Comparison of ENCODE assay signal across 9 mouse cellular contexts in genomic region chr5:36474283-36474682, GRCm38 (mm10). TPM values are rescaled to one million over a fixed set of nuclear protein-coding genes. Genes with fewer than 3 reads are reported as not detected.
DNase-seq lines count a peak whose midpoint lies in the region; ATAC-seq lines count a peak whose summit lies in the region.
"Had no signal": no experiment of that assay in that cellular context is flagged by ENCODE, and none has a peak within 500 bp of the region (broad histone marks: within the 10 kb centered on the region; RNA-seq: fewer than 3 reads in every experiment).

No protein-coding gene starts in this region.

- H3K36me3 ChIP-seq in heart, embryonic 10.5 days: peaks cover 66% of the 10 kb centered on the region
- H3K36me3 ChIP-seq in lung, embryonic 15.5 days: peaks cover 60% of the 10 kb centered on the region

- no peak overlapping the region for H3K4me3 ChIP-seq in heart, embryonic 10.5 days
- H3K4me3 ChIP-seq in lung, embryonic 15.5 days: no peak overlapping the region

- no peak overlapping the region for H3K9ac ChIP-seq in lung, embryonic 15.5 days

- H3K27me3 ChIP-seq in heart, embryonic 10.5 days (ENCODE audit: insufficient read depth, poor library complexity, severe bottlenecking): no peaks in the 10 kb centered on the region
- no peaks in the 10 kb centered on the region for H3K27me3 ChIP-seq in lung, embryonic 15.5 days

- H3K27ac ChIP-seq in heart, embryonic 10.5 days: no peak overlapping the region
- H3K27ac ChIP-seq in lung, embryonic 15.5 days: no peak overlapping the region
- H3K27ac ChIP-seq: macrophage had no signal

- WGBS in heart, embryonic 10.5 days: 86% methylated on average over 5 of the region's 5 CpGs
- WGBS in large intestine, adult 2 months: 85% methylated on average over 5 of the region's 5 CpGs
- WGBS in lung, embryonic 15.5 days: 86% methylated on average over 5 of the region's 5 CpGs

- ATAC-seq in common myeloid progenitor, adult 5-6 weeks (replicated peaks; ENCODE audit: low read depth, poor library complexity, severe bottlenecking): peak; percentile 78
- 0 out of 2 replicates have a peak, but pooled peaks have one; percentile 57 for ATAC-seq in lung, embryonic 15.5 days (ENCODE audit: borderline replicate concordance, extremely low read depth, low FRiP score, low TSS enrichment)

- H3K4me2 ChIP-seq in lung, embryonic 15.5 days: no peak overlapping the region

- peak; percentile 56 to 80 for DNase-seq in heart, adult 18-20 months
- DNase-seq in heart, embryonic 10.5 days (ENCODE audit: low spot score): no peak
- peak; percentile 61 for DNase-seq in WW6 (ENCODE audit: low read depth, low spot score)
- peak; percentile 58 for DNase-seq in heart, adult 8-10 months (ENCODE audit: low spot score)
- DNase-seq in large intestine, adult 2 months (ENCODE audit: low read depth, low spot score): peak; percentile 61
- peak; percentile 47 for DNase-seq in skeletal muscle tissue, adult 2 months (ENCODE audit: low read depth, low spot score)

- H3K9me3 ChIP-seq in heart, embryonic 10.5 days: no peaks in the 10 kb centered on the region
- no peaks in the 10 kb centered on the region for H3K9me3 ChIP-seq in lung, embryonic 15.5 days

- peaks cover 7% of the 10 kb centered on the region; the same call in 1 of the 2 replicates for H3K4me1 ChIP-seq in heart, embryonic 10.5 days
- 0 out of 2 replicates have a peak, but pooled peaks cover 5% of the 10 kb centered on the region for H3K4me1 ChIP-seq in lung, embryonic 15.5 days

RNA-seq across cellular contexts. Expression of gene Grpel1, which starts 9.5 kb away (rescaled TPM):
- 10 to 100 TPM; 66.0 to 69.3 TPM for total RNA-seq in heart, adult 18-20 months (2021)
- polyA plus RNA-seq in heart, embryonic 10.5 days (2016; fragmentation: Nextera tagmentation; extraction: Ambion mirVana): 69.8 and 74.4 TPM in 2 replicates
- 26.7 and 37.0 TPM in 2 replicates for total RNA-seq in common myeloid progenitor, adult 5-6 weeks (2017)
- total RNA-seq in heart, adult 8-10 months (2022): 10 to 100 TPM; 61.7 to 66.2 (median 64.4) TPM
- 15.0 and 17.6 TPM in 2 replicates for polyA plus RNA-seq in large intestine, adult 2 months (2012; rRNA removed)
- 50.3 and 51.3 TPM in 2 replicates for polyA plus RNA-seq in lung, embryonic 15.5 days (2015; fragmentation: Nextera tagmentation; extraction: Ambion mirVana)

RNA-seq across cellular contexts. Expression of gene Tada2b, which starts 9.8 kb away (rescaled TPM):
- 10 to 100 TPM; 15.8 to 16.2 TPM for total RNA-seq in heart, adult 18-20 months (2021)
- polyA plus RNA-seq in heart, embryonic 10.5 days (2016; fragmentation: Nextera tagmentation; extraction: Ambion mirVana): 1.2 and 1.9 TPM in 2 replicates
- 10.8 and 20.3 TPM in 2 replicates for total RNA-seq in common myeloid progenitor, adult 5-6 weeks (2017)
- total RNA-seq in heart, adult 8-10 months (2022): 10 to 100 TPM; 13.8 to 17.5 (median 15.3) TPM
- polyA plus RNA-seq in large intestine, adult 2 months (2012; rRNA removed): 7.6 and 9.9 TPM in 2 replicates
- polyA plus RNA-seq in lung, embryonic 15.5 days (2015; fragmentation: Nextera tagmentation; extraction: Ambion mirVana): 1.7 and 2.0 TPM in 2 replicates

RNA-seq across cellular contexts. Expression of gene Ccdc96, which starts 10.1 kb away (rescaled TPM):
- under 1 TPM; 0.13 to 0.42 TPM for total RNA-seq in heart, adult 18-20 months (2021)
- 0.33 and 0.62 TPM in 2 replicates for polyA plus RNA-seq in heart, embryonic 10.5 days (2016; fragmentation: Nextera tagmentation; extraction: Ambion mirVana)
- 0.05 and 0.39 TPM in 2 replicates for total RNA-seq in common myeloid progenitor, adult 5-6 weeks (2017)
- total RNA-seq in heart, adult 8-10 months (2022): under 1 TPM; 0.25 to 0.49 (median 0.31) TPM
- 0.09 and 0.15 TPM in 2 replicates for polyA plus RNA-seq in large intestine, adult 2 months (2012; rRNA removed)
- 0.79 and 1.2 TPM in 2 replicates for polyA plus RNA-seq in lung, embryonic 15.5 days (2015; fragmentation: Nextera tagmentation; extraction: Ambion mirVana)
